Mouse (Mus musculus): ENCODE measurements around the gene Cd27. TPM values are rescaled to one million over a fixed set of nuclear protein-coding genes. Genes with fewer than 3 reads are reported as not detected.

Gene Cd27
- polyA plus RNA-seq, 1 experiment from 2014 or later, result 1.6 TPM

GRCm38 (mm10) chr6:125222146-125222545 is 14.7 kb downstream of the Cd27 start:
- Histone ChIP-seq H3K4me1 (replicated peaks) (no peaks in the 10 kb centered on the region), H3K27me3 (no peaks in the 10 kb centered on the region), H3K36me3 (peaks cover 4% of the 10 kb centered on the region; the same call in 1 of the 2 replicates), H3K4me3 (no peak overlapping the region), H3K9ac (no peak overlapping the region), H3K4me2 (no peak overlapping the region), H3K27ac (replicated peaks) (no peak overlapping the region), H3K9me3 (no peaks in the 10 kb centered on the region)
- ATAC-seq (ENCODE audit: low FRiP score, low read depth), result no peak
- WGBS, result 66% methylated on average over 2 of the region's 2 CpGs

- Histone ChIP-seq H3K27ac (replicated peaks) (no peak overlapping the region), H3K4me1 (replicated peaks) (peaks cover 9% of the 10 kb centered on the region), H3K9ac (no peak overlapping the region), H3K4me2 (no peak overlapping the region), H3K9me3 (no peaks in the 10 kb centered on the region), H3K4me3 (no peak overlapping the region), H3K27me3 (no peaks in the 10 kb centered on the region), H3K36me3 (peaks cover 4% of the 10 kb centered on the region; the same call in 1 of the 2 replicates)
- WGBS, result 93% methylated on average over 20 of the region's 20 CpGs
- no peak for ATAC-seq (ENCODE audit: low FRiP score, low read depth)
Observed at GRCm38 (mm10) chr6:125221115-125221745, 15.6 kb downstream of the Cd27 start.

GRCm38 (mm10) chr6:125218963-125219362 is 17.8 kb downstream of the Cd27 start:
- Histone ChIP-seq H3K9me3 (no peaks in the 10 kb centered on the region), H3K4me1 (replicated peaks) (peaks cover 12% of the 10 kb centered on the region), H3K27me3 (0 out of 2 replicates have a peak, but pooled peaks cover under 1% of the 10 kb centered on the region), H3K9ac (no peak overlapping the region), H3K4me2 (no peak overlapping the region), H3K36me3 (peaks cover 4% of the 10 kb centered on the region; the same call in 1 of the 2 replicates), H3K4me3 (no peak overlapping the region), H3K27ac (replicated peaks) (no peak overlapping the region)
- 81% methylated on average over 4 of the region's 4 CpGs for WGBS
- no peak for ATAC-seq (ENCODE audit: low FRiP score, low read depth)

- no peaks in the 10 kb centered on the region for H3K36me3 ChIP-seq
- H3K9me3 ChIP-seq, result no peaks in the 10 kb centered on the region
- no peak overlapping the region for H3K27ac ChIP-seq (replicated peaks)
- peaks cover 12% of the 10 kb centered on the region for H3K4me1 ChIP-seq (replicated peaks)
- no peak overlapping the region for H3K4me3 ChIP-seq
- peaks cover 10% of the 10 kb centered on the region; the same call in 1 of the 2 replicates for H3K27me3 ChIP-seq
- H3K4me2 ChIP-seq, result no peak overlapping the region
- no peak overlapping the region for H3K9ac ChIP-seq
- WGBS, result 88% methylated on average over 11 of the region's 11 CpGs
- ATAC-seq (ENCODE audit: low FRiP score, low read depth), result no peak
Observed at GRCm38 (mm10) chr6:125217899-125218298, 18.9 kb downstream of the Cd27 start.

GRCm38 (mm10) chr6:125216898-125217297 is 19.9 kb downstream of the Cd27 start:
- H3K36me3 ChIP-seq, result no peaks in the 10 kb centered on the region
- ATAC-seq (ENCODE audit: low FRiP score, low read depth), result no peak
- H3K4me3 ChIP-seq, result no peak overlapping the region
- H3K9me3 ChIP-seq, result no peaks in the 10 kb centered on the region
- no peak overlapping the region for H3K27ac ChIP-seq (replicated peaks)
- H3K4me2 ChIP-seq, result peak overlapping the region; percentile 84
- WGBS, result 87% methylated on average over 2 of the region's 2 CpGs
- H3K27me3 ChIP-seq, result peaks cover 16% of the 10 kb centered on the region; the same call in 1 of the 2 replicates
- no peak overlapping the region for H3K9ac ChIP-seq
- H3K4me1 ChIP-seq (replicated peaks), result peaks cover 12% of the 10 kb centered on the region

- H3K4me1 ChIP-seq (replicated peaks), result peaks cover 12% of the 10 kb centered on the region
- under 1% methylated on average over 48 of the region's 48 CpGs for WGBS
- H3K4me3 ChIP-seq, result peak within 1 kb of the TSS; percentile 88
- no peaks in the 10 kb centered on the region for H3K36me3 ChIP-seq
- ATAC-seq (ENCODE audit: low FRiP score, low read depth), result peak; percentile 98
- H3K27ac ChIP-seq (replicated peaks), result peak within 1 kb of the TSS; percentile 87
- H3K27me3 ChIP-seq, result peaks cover 16% of the 10 kb centered on the region; the same call in 1 of the 2 replicates
- H3K9me3 ChIP-seq, result no peaks in the 10 kb centered on the region
- H3K4me2 ChIP-seq, result peak within 1 kb of the TSS; percentile 84
- peak within 1 kb of the TSS; percentile 86 for H3K9ac ChIP-seq
Observed at GRCm38 (mm10) chr6:125215148-125215954, 21.5 kb downstream of the Cd27 start, which contains the start of gene Vamp1. Vamp1 (plus strand) TSS chr6:125215551.

GRCm38 (mm10) chr6:125213715-125214114 is 23.1 kb downstream of the Cd27 start:
- Histone ChIP-seq H3K4me2 (no peak overlapping the region), H3K36me3 (no peaks in the 10 kb centered on the region), H3K4me1 (replicated peaks) (peaks cover 12% of the 10 kb centered on the region), H3K27me3 (peaks cover 16% of the 10 kb centered on the region; the same call in 1 of the 2 replicates), H3K9ac (no peak overlapping the region), H3K27ac (replicated peaks) (no peak overlapping the region), H3K4me3 (no peak overlapping the region), H3K9me3 (no peaks in the 10 kb centered on the region)
- ATAC-seq (ENCODE audit: low FRiP score, low read depth), result no peak
- WGBS, result 82% methylated on average over 6 of the region's 6 CpGs

- peaks cover 12% of the 10 kb centered on the region for H3K4me1 ChIP-seq (replicated peaks)
- H3K9me3 ChIP-seq, result no peaks in the 10 kb centered on the region
- H3K27ac ChIP-seq (replicated peaks), result no peak overlapping the region
- H3K36me3 ChIP-seq, result no peaks in the 10 kb centered on the region
- H3K4me3 ChIP-seq, result no peak overlapping the region
- no peak for ATAC-seq (ENCODE audit: low FRiP score, low read depth)
- 72% methylated on average over 6 of the region's 6 CpGs for WGBS
- peaks cover 16% of the 10 kb centered on the region; the same call in 1 of the 2 replicates for H3K27me3 ChIP-seq
- no peak overlapping the region for H3K9ac ChIP-seq
- H3K4me2 ChIP-seq, result no peak overlapping the region
Observed at GRCm38 (mm10) chr6:125213129-125213528, 23.7 kb downstream of the Cd27 start.

GRCm38 (mm10) chr6:125212621-125213020 is 24.2 kb downstream of the Cd27 start:
- H3K4me1 ChIP-seq (replicated peaks), result peaks cover 12% of the 10 kb centered on the region
- no peak overlapping the region for H3K9ac ChIP-seq
- no peaks in the 10 kb centered on the region for H3K9me3 ChIP-seq
- no peak overlapping the region for H3K4me3 ChIP-seq
- no peaks in the 10 kb centered on the region for H3K36me3 ChIP-seq
- WGBS, result 50% methylated on average over 2 of the region's 2 CpGs
- peaks cover 16% of the 10 kb centered on the region; the same call in 1 of the 2 replicates for H3K27me3 ChIP-seq
- H3K4me2 ChIP-seq, result no peak overlapping the region
- no peak for ATAC-seq (ENCODE audit: low FRiP score, low read depth)
- H3K27ac ChIP-seq (replicated peaks), result no peak overlapping the region

- peaks cover 16% of the 10 kb centered on the region; the same call in 1 of the 2 replicates for H3K27me3 ChIP-seq
- no peak overlapping the region for H3K9ac ChIP-seq
- H3K4me1 ChIP-seq (replicated peaks), result no peaks in the 10 kb centered on the region
- H3K9me3 ChIP-seq, result no peaks in the 10 kb centered on the region
- ATAC-seq (ENCODE audit: low FRiP score, low read depth), result no peak
- H3K4me3 ChIP-seq, result no peak overlapping the region
- no peaks in the 10 kb centered on the region for H3K36me3 ChIP-seq
- no peak overlapping the region for H3K4me2 ChIP-seq
- no peak overlapping the region for H3K27ac ChIP-seq (replicated peaks)
- 85% methylated on average over 1 of the region's 1 CpGs for WGBS
Observed at GRCm38 (mm10) chr6:125210436-125210835, 26.4 kb downstream of the Cd27 start.

- Histone ChIP-seq H3K4me1 (replicated peaks) (peaks cover 13% of the 10 kb centered on the region), H3K36me3 (peaks cover 16% of the 10 kb centered on the region), H3K4me3 (no peak overlapping the region), H3K4me2 (no peak overlapping the region), H3K27ac (replicated peaks) (no peak overlapping the region), H3K9ac (no peak overlapping the region), H3K9me3 (no peaks in the 10 kb centered on the region), H3K27me3 (no peaks in the 10 kb centered on the region)
- no peak for ATAC-seq (ENCODE audit: low FRiP score, low read depth)
- 84% methylated on average over 5 of the region's 5 CpGs for WGBS
Observed at GRCm38 (mm10) chr6:125197166-125197565, 39.6 kb downstream of the Cd27 start.

- 52% methylated on average over 3 of the region's 3 CpGs for WGBS
- no peaks in the 10 kb centered on the region for H3K9me3 ChIP-seq
- peaks cover 13% of the 10 kb centered on the region for H3K4me1 ChIP-seq (replicated peaks)
- H3K4me2 ChIP-seq, result no peak overlapping the region
- no peak for ATAC-seq (ENCODE audit: low FRiP score, low read depth)
- H3K4me3 ChIP-seq, result no peak overlapping the region
- no peak overlapping the region for H3K27ac ChIP-seq (replicated peaks)
- no peaks in the 10 kb centered on the region for H3K27me3 ChIP-seq
- H3K36me3 ChIP-seq, result peaks cover 16% of the 10 kb centered on the region
- H3K9ac ChIP-seq, result no peak overlapping the region
Observed at GRCm38 (mm10) chr6:125196301-125196700, 40.5 kb downstream of the Cd27 start.
